27 mouse cellular contexts compared by ENCODE assay signal in genomic region chr9:11998580-11998979, GRCm38 (mm10).
"Had no signal": no experiment of that assay in that cellular context is flagged by ENCODE, and none has a peak within 500 bp of the region (broad histone marks: within the 10 kb centered on the region; RNA-seq: fewer than 3 reads in every experiment).

No protein-coding gene starts in this region.

- DNase-seq: gastrocnemius, adult 2 months; gastrocnemius, postnatal 10 days; gastrocnemius, postnatal 25 days; heart, adult 18-20 months; heart, postnatal 10 days; heart, postnatal 4 days; kidney, adult 8-10 months; kidney, postnatal 14 days; kidney, postnatal 36 days; liver; liver, embryonic 13.5 days; liver, postnatal 0 days had no signal

- H3K4me2 ChIP-seq: heart, embryonic 12.5 days; hindbrain, embryonic 12.5 days; hindbrain, embryonic 14.5 days; intestine, embryonic 15.5 days; limb, embryonic 12.5 days; liver, embryonic 11.5 days; liver, embryonic 13.5 days; liver, embryonic 15.5 days had no signal

- ATAC-seq: hindbrain, embryonic 16.5 days; inflammation-experienced regulatory T-cells, adult 6 months; intestine, embryonic 15.5 days; intestine, postnatal 0 days; liver, postnatal 0 days had no signal

- H3K4me1 ChIP-seq: heart, embryonic 10.5 days; heart, embryonic 12.5 days; hindbrain, embryonic 10.5 days; hindbrain, embryonic 12.5 days; intestine, embryonic 15.5 days; limb, embryonic 10.5 days; limb, embryonic 12.5 days; liver, embryonic 13.5 days; liver, embryonic 15.5 days had no signal

- H3K4me3 ChIP-seq: gastrocnemius, adult 2 months; heart, embryonic 10.5 days; heart, embryonic 12.5 days; hindbrain, embryonic 10.5 days; hindbrain, embryonic 12.5 days; intestine, embryonic 15.5 days; layer of hippocampus, adult 2 months; left cerebral cortex, adult 2 months; limb, embryonic 10.5 days; limb, embryonic 12.5 days; liver, embryonic 13.5 days; liver, embryonic 15.5 days had no signal

- H3K27me3 ChIP-seq: heart, embryonic 12.5 days; hindbrain, embryonic 12.5 days; intestine, embryonic 15.5 days; limb, embryonic 12.5 days; liver, embryonic 13.5 days; liver, embryonic 15.5 days had no signal

- H3K36me3 ChIP-seq: heart, embryonic 10.5 days; heart, embryonic 12.5 days; hindbrain, embryonic 10.5 days; hindbrain, embryonic 12.5 days; intestine, embryonic 15.5 days; limb, embryonic 10.5 days; limb, embryonic 12.5 days; liver, embryonic 13.5 days; liver, embryonic 15.5 days had no signal

- H3K9me3 ChIP-seq: heart, embryonic 10.5 days; heart, embryonic 12.5 days; hindbrain, embryonic 10.5 days; hindbrain, embryonic 12.5 days; intestine, embryonic 15.5 days; limb, embryonic 10.5 days; limb, embryonic 12.5 days; liver, embryonic 13.5 days; liver, embryonic 15.5 days had no signal

- H3K9ac ChIP-seq: heart, embryonic 12.5 days; hindbrain, embryonic 12.5 days; hindbrain, embryonic 14.5 days; intestine, embryonic 15.5 days; limb, embryonic 12.5 days; liver, embryonic 13.5 days; liver, embryonic 15.5 days; liver, postnatal 0 days had no signal

- H3K27ac ChIP-seq: gastrocnemius, adult 2 months; heart, embryonic 10.5 days; hindbrain, embryonic 10.5 days; hindbrain, embryonic 12.5 days; hindbrain, embryonic 14.5 days; intestine, embryonic 15.5 days; layer of hippocampus, adult 2 months; left cerebral cortex, adult 2 months; limb, embryonic 10.5 days; limb, embryonic 12.5 days; liver, embryonic 13.5 days; liver, embryonic 15.5 days had no signal
